Mouse (Mus musculus) limb, embryonic 10.5 days (tissue): Measurements from ENCODE around the gene Litaf. TPM values are rescaled to one million over a fixed set of nuclear protein-coding genes. Genes with fewer than 3 reads are reported as not detected.

Experiments used
- DNase-seq: peaks from one replicate; pipeline ENCODE4 v3.0.0-alpha.2; 2017; ENCODE audit warnings: low spot score
- H3K27ac ChIP-seq: fragments of 300-500 bp; sonication (generic); 2 replicates; pipeline ENCODE4 v1.5.1; 2016; ENCODE audit warnings: mild to moderate bottlenecking
- H3K27me3 ChIP-seq: fragments of 300-500 bp; sonication (generic); 2 replicates; pipeline ENCODE4 v1.6.1; 2016; ENCODE audit warnings: low read depth, mild to moderate bottlenecking; ENCODE audit not compliant: poor library complexity, severe bottlenecking
- H3K36me3 ChIP-seq: fragments of 300-500 bp; sonication (generic); 2 replicates; pipeline ENCODE4 v1.6.1; 2016; ENCODE audit warnings: mild to moderate bottlenecking, moderate library complexity
- H3K4me1 ChIP-seq: fragments of 300-500 bp; sonication (generic); 2 replicates; pipeline ENCODE4 v1.6.1; 2016
- H3K4me3 ChIP-seq: fragments of 300-500 bp; sonication (generic); 2 replicates; pipeline ENCODE4 v1.5.1; 2016; ENCODE audit warnings: mild to moderate bottlenecking, moderate library complexity
- H3K9me3 ChIP-seq: fragments of 300-500 bp; sonication (generic); replicated peaks from 2 replicates; pipeline ENCODE4 v1.6.1; 2016; ENCODE audit warnings: mild to moderate bottlenecking
- WGBS: fragments of 180-500 bp; shearing (Covaris S2); methylation state at CpG from one replicate; pipeline ENCODE4 v1.1.7; 2016; 5-methylcytosine and 5-hydroxymethylcytosine counted together
- polyA plus RNA-seq: library from polyadenylated mRNA; unstranded; fragments of >200 nt; fragmentation: Nextera tagmentation; extraction: Ambion mirVana; gene quantifications from 2 replicates; pipeline ENCODE4 v1.2.1, GENCODE M21; 2016

Litaf gene
- polyA plus RNA-seq, 1 experiment from 2014 or later: 91.1 TPM

DNA sequence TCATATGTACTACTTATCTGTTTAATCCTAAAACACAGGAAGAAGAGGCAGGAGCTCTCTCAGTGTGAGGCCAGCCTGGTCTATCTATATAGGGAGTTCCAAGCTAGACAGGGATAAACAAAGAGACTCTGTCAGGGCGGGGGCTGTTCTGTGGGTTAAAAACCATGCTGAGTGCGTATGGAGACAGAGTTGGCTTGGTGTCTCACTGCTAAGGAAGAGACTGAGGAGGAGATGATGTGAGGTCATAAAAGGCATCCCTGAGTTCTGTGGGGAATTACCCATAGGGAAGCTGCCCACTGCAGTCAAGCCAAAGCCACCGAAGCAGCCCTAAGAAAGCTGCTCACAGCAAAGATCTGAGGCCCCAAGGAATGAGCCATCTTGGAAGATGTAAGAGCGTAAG lies 5.3 kb downstream of the Litaf start, which contains the start of gene Snn:
Gene Snn (plus strand): TSS at position 301 of the 400 bp plus-strand sequence.
- no peak for DNase-seq
- 89% methylated on average over 4 of the region's 4 CpGs for WGBS
- Histone ChIP-seq H3K4me1 (peaks cover 28% of the 10 kb centered on the region), H3K27ac (no peak within 1 kb of the TSS), H3K9me3 (no peaks in the 10 kb centered on the region), H3K27me3 (no peaks in the 10 kb centered on the region), H3K4me3 (no peak within 1 kb of the TSS), H3K36me3 (peaks cover 4% of the 10 kb centered on the region; the same call in 1 of the 2 replicates)

DNA sequence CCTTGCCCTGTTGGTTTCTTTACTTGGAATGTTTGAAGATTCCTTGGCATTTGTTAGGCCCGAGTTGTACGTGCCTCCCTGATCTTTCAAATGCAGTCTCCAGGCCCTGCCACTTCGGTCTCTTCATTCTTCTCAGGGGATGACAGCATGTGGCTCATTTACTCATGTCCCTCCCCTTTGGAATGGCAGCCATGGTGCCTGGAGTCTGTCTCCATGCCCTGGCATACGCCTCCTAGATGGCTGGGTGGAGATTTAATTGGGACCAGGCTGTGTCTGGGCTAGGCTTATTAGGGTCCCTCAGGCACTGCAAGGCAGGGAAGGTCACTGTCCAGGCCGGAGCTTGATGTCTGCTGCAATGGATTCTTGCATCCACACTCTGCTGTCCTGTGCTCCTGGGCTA lies 10.0 kb downstream of the Litaf start:
- H3K27ac ChIP-seq: peak overlapping the region; percentile 42; the same call in 1 of the 2 replicates
- WGBS: 59% methylated on average over 5 of the region's 5 CpGs

DNA sequence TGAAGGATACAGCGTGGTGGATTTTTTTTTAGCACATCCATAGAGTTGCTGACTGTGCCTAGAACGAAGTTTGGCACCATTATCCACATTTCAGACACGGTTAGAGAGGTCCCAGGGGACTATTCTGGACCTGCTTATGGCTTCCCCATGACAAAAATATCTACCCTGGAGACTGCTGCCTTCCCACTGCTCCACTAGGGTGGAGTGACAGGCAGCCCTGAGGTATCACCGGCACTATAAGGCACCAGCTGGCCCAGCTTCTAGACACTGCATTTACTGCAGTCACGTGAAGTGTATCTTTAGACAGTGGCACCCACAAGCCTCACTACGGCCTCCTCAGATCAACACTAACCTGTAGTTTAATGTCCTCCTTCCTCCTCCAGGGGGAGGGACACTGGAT lies 11.1 kb downstream of the Litaf start:
- Histone ChIP-seq H3K4me1 (peaks cover 10% of the 10 kb centered on the region), H3K36me3 (no peaks in the 10 kb centered on the region), H3K27me3 (no peaks in the 10 kb centered on the region), H3K4me3 (no peak overlapping the region), H3K9me3 (no peaks in the 10 kb centered on the region), H3K27ac (no peak overlapping the region)
- 92% methylated on average over 6 of the region's 6 CpGs for WGBS
- DNase-seq: no peak

More for the DNA sequence above, 10.0 kb downstream of the Litaf start:
- Histone ChIP-seq H3K36me3 (no peaks in the 10 kb centered on the region), H3K4me3 (no peak overlapping the region), H3K9me3 (no peaks in the 10 kb centered on the region), H3K27me3 (no peaks in the 10 kb centered on the region), H3K4me1 (peaks cover 10% of the 10 kb centered on the region)
- DNase-seq: no peak

DNA sequence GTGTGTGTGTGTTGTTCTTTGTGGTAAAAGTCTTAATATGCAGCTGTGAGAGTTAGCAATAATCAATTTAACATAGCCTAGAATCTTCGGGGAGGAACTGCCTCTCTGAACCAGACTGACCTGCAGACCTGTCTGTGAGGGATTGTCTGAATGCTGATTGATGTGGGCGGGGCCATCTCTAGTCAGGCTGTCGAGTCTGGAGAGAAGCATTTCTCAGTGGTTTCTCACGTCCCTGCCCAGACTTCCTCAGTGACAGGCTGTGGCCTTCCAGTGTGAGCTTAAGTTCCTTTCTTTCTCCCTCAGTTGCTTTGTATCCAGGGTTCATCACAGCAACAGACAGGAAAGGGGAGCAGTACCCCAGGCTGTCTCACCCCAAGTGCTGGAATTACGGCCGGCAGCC lies 11.5 kb downstream of the Litaf start:
- Histone ChIP-seq H3K27ac (no peak overlapping the region), H3K4me3 (no peak overlapping the region), H3K36me3 (no peaks in the 10 kb centered on the region), H3K4me1 (peaks cover 10% of the 10 kb centered on the region), H3K9me3 (no peaks in the 10 kb centered on the region), H3K27me3 (no peaks in the 10 kb centered on the region)
- DNase-seq: no peak
- WGBS: 67% methylated on average over 6 of the region's 6 CpGs

DNA sequence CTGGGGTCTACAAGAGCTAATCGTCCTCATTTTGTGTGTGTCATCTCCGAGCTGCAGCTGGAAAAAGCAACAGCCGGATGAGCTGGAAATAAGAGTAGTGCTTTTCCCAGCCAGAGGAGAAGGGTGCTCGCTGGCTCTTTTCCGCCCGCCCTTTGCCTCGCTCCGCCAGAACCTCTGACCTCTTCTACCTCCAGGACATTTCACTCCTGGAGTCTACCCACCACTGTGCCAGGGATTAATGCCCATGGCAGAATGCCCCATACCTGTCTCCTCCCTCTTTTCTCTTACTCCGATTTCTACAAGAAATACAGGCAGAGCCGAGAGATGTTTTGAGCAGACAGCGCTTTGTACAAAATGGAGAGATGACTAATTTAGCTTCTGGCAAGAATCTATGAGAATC lies 14.8 kb downstream of the Litaf start:
- H3K4me1 ChIP-seq: peaks cover 9% of the 10 kb centered on the region
- DNase-seq: no peak
- H3K9me3 ChIP-seq: no peaks in the 10 kb centered on the region
- H3K36me3 ChIP-seq: no peaks in the 10 kb centered on the region
- H3K27me3 ChIP-seq: no peaks in the 10 kb centered on the region
- WGBS: 89% methylated on average over 11 of the region's 11 CpGs
- H3K27ac ChIP-seq: no peak overlapping the region
- H3K4me3 ChIP-seq: no peak overlapping the region

DNA sequence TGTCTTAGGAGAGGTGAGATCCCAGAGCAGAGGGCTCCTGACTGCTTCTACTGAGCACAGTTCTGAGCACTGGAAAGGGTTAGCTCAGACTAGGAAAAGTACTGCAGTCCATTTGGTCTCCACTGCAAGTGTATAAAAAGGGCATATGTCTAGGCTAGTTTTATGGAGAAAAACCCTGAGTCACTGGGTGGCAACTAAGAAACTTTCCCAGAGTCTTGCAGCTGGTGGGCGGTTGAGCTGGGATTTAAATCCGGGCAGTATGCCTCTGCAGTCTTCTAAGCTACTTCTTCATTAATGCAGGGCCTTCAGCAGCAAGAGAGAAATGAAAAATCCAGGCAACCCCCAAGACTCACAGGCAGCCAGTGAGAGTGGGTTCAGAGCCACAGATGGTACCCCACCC lies 15.7 kb downstream of the Litaf start:
- Histone ChIP-seq H3K27ac (no peak overlapping the region), H3K36me3 (no peaks in the 10 kb centered on the region), H3K9me3 (no peaks in the 10 kb centered on the region), H3K27me3 (no peaks in the 10 kb centered on the region), H3K4me3 (no peak overlapping the region), H3K4me1 (0 out of 2 replicates have a peak, but pooled peaks cover under 1% of the 10 kb centered on the region)
- DNase-seq: no peak
- 86% methylated on average over 2 of the region's 2 CpGs for WGBS

DNA sequence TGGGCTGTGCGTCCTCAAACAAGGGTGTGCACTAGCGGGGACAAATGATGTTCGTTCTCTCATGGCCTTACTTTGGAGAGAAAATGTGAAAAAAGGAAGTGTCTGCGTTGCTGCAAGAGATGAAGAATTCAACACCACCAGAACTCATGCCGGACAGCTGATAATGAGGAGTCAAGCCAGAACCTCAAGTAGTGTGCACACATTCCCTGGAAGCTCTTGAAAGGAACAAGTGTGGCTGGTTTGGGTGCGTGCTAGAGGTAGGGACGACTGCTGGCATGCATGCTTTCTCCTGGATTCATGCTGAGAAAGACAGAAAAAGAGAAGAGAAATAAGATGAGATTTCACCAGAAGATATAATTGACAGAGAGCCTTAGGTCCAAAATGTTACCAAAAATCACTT lies 18.8 kb downstream of the Litaf start:
- H3K4me3 ChIP-seq: no peak overlapping the region
- H3K36me3 ChIP-seq: no peaks in the 10 kb centered on the region
- no peaks in the 10 kb centered on the region for H3K9me3 ChIP-seq
- peaks cover 7% of the 10 kb centered on the region; the same call in 1 of the 2 replicates for H3K4me1 ChIP-seq
- DNase-seq: no peak
- H3K27me3 ChIP-seq: no peaks in the 10 kb centered on the region
- 88% methylated on average over 7 of the region's 7 CpGs for WGBS
- no peak overlapping the region for H3K27ac ChIP-seq

DNA sequence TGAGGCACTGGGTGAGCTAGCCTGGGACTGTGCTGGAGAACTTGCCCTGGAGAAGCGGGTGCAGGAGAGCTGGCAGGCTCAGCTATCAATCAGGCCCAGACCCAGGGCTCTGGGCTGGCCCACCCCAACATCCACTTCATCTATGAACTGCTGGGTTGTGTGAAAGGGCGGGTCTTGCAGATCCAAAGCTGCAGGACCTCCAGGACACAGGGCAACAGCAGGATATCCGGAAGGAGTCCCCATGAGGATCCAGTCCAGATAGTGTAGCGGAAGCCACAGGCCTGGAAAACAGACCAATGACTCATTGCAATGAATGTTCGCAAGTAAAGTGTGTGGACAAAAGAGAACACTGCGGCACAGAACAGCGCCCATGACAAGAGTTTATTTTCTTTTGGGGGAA lies 19.5 kb downstream of the Litaf start:
- Histone ChIP-seq H3K27ac (no peak overlapping the region), H3K27me3 (no peaks in the 10 kb centered on the region), H3K4me3 (no peak overlapping the region), H3K9me3 (no peaks in the 10 kb centered on the region), H3K36me3 (no peaks in the 10 kb centered on the region), H3K4me1 (peaks cover 7% of the 10 kb centered on the region; the same call in 1 of the 2 replicates)
- WGBS: 91% methylated on average over 7 of the region's 7 CpGs
- DNase-seq: no peak

DNA sequence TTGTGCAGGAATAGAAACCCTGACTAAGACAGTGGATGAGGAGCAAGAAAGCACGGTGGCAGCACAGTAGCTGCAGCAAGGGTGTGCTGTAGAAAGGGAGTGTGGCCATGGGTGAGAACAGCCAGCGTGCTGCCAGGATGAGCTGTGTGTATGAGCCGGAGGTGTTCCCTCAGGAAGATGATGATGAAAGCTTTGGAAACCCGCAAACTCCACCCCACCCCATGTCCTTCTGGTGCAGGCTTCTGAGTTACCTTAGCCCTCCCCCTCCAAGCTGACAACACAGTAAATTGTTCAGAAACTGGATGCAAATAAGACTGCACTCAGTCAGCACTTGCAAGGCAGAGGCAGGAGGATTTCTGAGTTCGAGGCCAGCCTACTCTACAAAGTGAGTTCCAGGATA lies 22.7 kb downstream of the Litaf start:
- Histone ChIP-seq H3K9me3 (no peaks in the 10 kb centered on the region), H3K36me3 (no peaks in the 10 kb centered on the region), H3K27ac (no peak overlapping the region), H3K27me3 (no peaks in the 10 kb centered on the region), H3K4me3 (no peak overlapping the region), H3K4me1 (peaks cover 7% of the 10 kb centered on the region; the same call in 1 of the 2 replicates)
- DNase-seq: no peak
- 91% methylated on average over 5 of the region's 5 CpGs for WGBS

DNA sequence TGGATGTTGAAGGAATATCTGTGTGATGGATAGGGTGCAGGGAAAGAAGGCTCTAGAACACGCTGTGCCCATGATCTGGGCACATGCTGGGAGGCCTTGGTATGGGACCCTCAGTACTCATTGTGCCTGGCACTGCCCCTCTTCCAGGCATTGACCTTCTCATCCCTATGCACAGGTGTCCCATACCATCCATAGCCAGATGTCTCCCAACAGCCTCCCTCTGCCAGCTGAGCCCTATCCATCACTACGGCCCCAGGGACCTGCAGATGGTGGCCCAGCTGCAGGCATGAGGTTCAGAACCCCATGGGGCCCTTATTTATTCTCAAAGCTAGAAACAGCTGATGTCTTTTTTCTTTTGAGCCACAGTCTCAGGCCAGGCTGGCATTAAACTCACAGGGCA lies 25.4 kb downstream of the Litaf start:
- Histone ChIP-seq H3K9me3 (no peaks in the 10 kb centered on the region), H3K4me3 (no peak overlapping the region), H3K27ac (no peak overlapping the region), H3K4me1 (peaks cover 10% of the 10 kb centered on the region; the same call in 1 of the 2 replicates), H3K27me3 (peaks cover 7% of the 10 kb centered on the region; the same call in 1 of the 2 replicates), H3K36me3 (no peaks in the 10 kb centered on the region)
- DNase-seq: no peak
- 82% methylated on average over 2 of the region's 2 CpGs for WGBS

DNA sequence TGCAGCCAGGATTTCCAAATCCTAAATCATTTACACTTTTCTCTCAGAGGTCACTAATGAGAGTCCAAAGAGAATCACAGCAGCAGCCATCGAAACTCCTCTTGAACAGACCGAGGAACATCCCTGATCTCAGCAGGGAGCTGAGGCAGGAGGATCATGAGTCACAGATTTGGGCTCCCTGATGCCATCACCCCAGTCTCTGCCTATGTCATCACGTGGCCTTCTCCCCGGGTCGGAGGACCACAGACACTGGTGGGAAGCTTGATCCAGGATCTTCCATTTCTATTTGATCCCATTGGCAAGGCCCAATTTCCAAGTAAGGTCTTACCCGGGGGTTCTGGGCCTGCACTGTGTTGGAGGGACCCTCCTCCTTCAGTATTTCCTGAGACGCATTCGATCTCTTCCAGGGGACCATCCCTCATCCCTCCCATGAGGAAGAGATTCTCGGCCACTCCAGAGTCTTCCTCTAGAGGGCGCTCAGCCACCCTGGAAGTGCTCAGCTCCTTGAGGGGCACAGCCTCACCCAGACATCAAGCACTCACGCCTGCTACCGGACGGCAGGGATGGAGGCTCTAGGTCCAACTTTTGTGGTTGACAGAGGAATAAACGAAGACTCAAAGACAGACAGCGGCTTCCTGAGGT lies 30.0 kb downstream of the Litaf start:
- DNase-seq: peak; percentile 85
- H3K27me3 ChIP-seq: peaks cover 7% of the 10 kb centered on the region; the same call in 1 of the 2 replicates
- H3K4me1 ChIP-seq: 0 out of 2 replicates have a peak, but pooled peaks cover 2% of the 10 kb centered on the region
- WGBS: 28% methylated on average over 15 of the region's 15 CpGs
- H3K9me3 ChIP-seq: no peaks in the 10 kb centered on the region
- H3K36me3 ChIP-seq: no peaks in the 10 kb centered on the region
- H3K27ac ChIP-seq: no peak overlapping the region
- no peak overlapping the region for H3K4me3 ChIP-seq

DNA sequence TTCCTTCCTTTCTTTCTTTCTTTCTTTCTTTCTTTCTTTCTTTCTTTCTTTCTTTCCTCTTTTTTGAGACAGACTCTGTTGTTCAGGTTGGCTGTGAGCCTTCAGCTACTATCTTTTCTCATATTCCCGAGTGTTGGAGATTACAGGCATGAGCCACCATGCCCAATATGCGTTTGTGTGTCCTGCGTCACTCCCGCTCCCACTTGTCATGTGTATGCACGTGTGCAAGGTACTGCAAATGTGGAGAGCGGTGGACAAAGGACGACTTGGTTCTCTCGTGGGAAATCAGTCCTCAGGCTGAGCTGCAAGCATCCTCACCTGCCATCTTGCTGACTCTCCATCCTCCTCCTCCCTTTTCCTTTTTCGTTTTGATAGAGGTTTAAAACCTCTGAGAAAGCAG lies 30.7 kb downstream of the Litaf start:
- Histone ChIP-seq H3K36me3 (no peaks in the 10 kb centered on the region), H3K9me3 (no peaks in the 10 kb centered on the region), H3K4me3 (no peak overlapping the region), H3K27me3 (peaks cover 7% of the 10 kb centered on the region; the same call in 1 of the 2 replicates), H3K27ac (no peak overlapping the region), H3K4me1 (0 out of 2 replicates have a peak, but pooled peaks cover 2% of the 10 kb centered on the region)
- no peak for DNase-seq
- WGBS: 89% methylated on average over 9 of the region's 9 CpGs

DNA sequence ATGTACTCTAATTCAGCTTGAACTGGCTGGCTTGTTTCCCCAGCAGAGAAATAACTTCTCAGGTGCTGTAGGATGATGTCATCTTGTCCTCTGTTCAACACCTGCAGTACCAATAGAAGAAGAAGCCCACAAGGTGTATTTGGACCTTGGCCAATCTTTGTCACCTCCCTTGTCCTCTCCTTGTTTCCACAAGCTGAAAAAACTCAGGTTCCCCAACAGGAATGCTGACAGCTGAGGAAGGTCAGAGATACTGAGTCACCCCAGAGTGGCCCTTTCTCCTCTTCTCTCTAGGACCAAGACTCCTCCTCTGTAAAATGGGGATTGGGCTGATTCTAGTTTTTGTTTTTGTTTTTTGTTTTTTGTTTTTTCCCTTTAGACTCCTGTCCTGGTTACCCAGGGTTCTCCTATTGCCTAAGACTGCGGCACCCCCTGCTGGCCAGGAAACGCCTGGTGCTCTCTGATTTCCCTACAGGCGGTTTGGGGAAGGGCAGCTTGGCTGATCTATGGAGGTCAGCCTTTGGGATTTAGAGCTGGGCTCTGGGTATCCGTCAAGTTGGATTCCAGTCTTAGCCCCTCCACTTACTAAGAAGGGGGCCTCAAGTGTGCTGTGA lies 31.7 kb downstream of the Litaf start:
- no peaks in the 10 kb centered on the region for H3K36me3 ChIP-seq
- WGBS: 5% methylated on average over 4 of the region's 4 CpGs
- no peak overlapping the region for H3K27ac ChIP-seq
- H3K4me3 ChIP-seq: no peak overlapping the region
- H3K27me3 ChIP-seq: peaks cover 7% of the 10 kb centered on the region; the same call in 1 of the 2 replicates
- 0 out of 2 replicates have a peak, but pooled peaks cover 2% of the 10 kb centered on the region for H3K4me1 ChIP-seq
- H3K9me3 ChIP-seq: no peaks in the 10 kb centered on the region
- peak; percentile 89 for DNase-seq
